Mouse (Mus musculus) adrenal gland, postnatal 4 days (tissue): ENCODE measurements around the gene Pgp. TPM values are rescaled to one million over a fixed set of nuclear protein-coding genes. Genes with fewer than 3 reads are reported as not detected.

Experiments
- DNase-seq, 2 experiments: peaks; one replicate each; pipeline ENCODE4 v3.0.0; 2021 to 2022; ENCODE audit warnings: low spot score in 2 of 2, mixed read lengths in 2 of 2
- total RNA-seq, 2 experiments: library from RNA; stranded (reverse); gene quantifications; 2 replicates each; pipeline ENCODE4 v1.2.3; 2021

The Pgp gene
- total RNA-seq, 2 experiments from 2014 or later = 44.6 to 46.4 TPM

DNA sequence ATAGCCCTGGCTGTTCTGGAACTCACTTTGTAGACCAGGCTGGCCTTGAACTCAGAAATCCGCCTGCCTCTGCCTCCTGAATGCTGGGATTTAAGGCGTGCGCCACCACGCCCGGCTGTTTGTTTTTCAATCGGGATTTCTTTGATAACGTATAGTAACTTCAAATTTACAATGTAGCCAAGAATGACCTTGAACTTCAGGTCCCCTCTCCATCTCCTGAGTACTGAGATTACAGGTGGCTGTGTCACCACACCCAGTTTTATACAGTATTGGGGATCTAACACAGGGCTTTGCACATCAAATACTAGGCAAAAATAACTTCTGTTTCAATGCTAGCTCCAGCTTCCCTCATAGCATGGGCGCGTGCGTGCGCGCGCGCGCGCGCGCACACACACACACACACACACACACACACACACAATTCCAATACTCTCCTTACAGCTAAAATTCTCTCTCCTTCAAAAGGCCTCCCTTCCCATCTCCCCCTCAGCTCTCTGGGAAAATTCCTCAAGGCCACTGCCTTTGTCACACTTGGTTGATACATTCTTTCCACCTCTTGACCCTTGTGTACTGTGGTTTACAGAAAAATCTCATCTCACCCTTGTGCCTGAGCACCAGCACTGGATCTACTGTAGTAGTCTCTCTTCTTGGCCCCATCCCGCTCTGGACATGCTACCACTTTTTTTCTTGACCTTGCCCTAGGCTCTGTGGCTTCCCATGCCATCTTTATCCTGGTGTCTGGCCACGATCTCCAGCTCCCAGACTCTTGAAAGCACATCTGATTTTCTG, 11.0 kb downstream of the Pgp start:
- no peak for DNase-seq

DNA sequence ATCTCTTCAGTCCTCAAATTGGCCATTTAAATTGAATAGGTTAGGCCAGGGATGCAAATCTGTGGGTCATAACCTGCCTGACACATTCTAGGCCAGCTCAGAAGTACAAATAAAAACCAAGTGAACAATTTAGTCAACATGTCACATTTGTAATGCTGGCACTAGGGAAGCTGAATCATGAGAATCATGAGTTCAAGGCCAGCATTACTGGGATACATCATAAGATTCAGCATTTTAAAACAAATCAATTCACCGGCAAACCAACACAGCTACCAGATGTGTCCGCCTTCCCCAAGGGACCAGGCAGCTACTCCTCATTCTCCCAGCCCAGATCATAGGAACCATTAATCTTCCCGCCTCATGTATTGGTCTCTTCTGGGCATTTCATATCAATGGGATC, 13.3 kb downstream of the Pgp start:
- DNase-seq = no peak

DNA sequence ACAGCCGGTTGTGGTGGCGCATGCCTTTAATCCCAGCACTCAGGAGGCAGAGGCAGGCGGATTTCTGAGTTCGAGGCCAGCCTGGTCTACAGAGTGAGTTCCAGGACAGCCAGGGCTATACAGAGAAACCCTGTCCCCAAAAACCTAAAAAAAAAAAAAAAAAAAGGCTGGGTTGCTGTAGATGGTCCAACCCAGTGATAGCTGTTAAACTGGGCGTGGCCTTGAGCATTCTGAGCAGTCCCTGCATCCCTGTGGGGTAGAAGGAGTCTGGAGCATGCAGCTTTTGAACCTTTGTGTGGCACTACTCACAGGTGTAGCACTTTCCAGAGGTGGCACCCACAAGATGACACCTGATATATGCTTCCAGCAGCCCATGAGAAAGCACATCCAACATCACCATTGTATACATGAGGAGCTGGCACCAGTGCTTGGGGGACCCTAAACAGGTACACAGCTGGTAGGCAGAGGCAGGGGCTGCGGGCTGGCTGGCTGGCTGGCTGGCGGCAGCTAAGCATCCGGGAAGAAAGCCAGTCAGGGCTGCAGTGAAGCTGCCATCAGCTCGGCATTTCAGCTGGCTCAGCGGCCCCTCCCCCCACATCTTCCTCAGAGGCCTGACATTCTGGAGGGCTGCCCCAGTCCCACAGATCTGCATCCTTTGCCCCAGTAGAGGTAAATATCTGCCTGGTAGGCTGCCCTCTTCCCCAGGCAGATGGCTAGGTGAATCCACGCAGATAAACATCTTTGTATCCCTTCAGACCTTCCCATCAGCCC, 15.1 kb downstream of the Pgp start:
- no peak for DNase-seq

- no peak for DNase-seq
Observed at GRCm38 (mm10) chr17:24488186-24488661, 18.0 kb downstream of the Pgp start, which contains the start of gene Caskin1. Gene Caskin1 (plus strand): TSS chr17:24488601.

GRCm38 (mm10) chr17:24488662-24489264, 18.6 kb downstream of the Pgp start:
- DNase-seq = no peak

GRCm38 (mm10) chr17:24489265-24490030, 19.3 kb downstream of the Pgp start:
- no peak for DNase-seq

DNA sequence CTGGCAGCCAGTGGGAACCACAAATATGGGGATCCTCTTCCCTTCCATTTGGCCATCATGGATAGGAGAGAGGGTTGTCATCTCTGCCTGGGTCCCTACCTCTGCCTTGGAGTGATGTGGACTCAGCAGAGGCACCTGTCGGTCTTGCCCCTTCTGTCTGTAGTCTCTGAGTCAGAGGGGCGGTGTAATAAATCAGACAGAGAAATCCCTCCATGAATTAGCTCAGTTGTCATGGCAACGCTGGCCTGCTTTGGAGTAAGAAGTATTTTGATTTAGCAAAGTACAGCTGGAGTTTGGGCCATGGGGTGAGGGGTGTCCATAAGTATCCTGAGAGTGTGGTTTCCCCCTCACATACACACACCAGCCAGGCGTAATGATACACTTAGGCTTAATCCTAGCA, 20.2 kb downstream of the Pgp start:
- DNase-seq = no peak

DNA sequence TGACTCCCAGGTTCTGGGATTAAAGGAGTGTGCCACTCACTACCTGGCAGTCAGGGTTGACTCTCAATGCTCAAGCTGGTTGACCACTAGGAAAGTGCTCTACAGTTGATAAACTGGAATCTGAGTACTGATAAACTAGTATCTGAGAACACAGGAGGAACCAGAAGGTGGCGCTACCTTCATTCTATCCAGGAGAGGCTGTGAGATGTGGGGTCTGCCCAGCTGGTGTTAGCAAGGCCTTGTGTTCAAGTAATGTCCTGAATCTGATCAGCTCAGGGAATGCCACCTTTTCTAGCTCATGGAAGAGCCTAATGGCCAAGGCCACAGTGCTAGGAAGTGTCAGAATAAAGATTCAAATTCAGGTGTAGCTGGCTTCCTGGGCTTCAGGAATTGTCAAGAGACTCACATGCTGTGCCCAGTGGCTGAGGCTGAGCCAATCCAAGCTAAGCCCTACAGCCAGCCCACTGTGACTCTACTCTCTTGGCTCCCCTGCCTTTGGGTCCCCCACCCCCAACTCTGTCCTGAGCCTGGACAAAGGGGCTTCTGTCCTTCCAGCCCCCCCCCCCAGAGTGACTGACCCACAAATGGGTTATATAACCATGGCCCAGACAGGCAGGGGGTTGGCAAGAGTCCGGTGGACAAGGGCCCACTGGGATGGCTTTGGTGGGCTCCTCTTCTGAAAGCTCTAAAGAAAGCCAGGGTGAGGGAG, 24.6 kb downstream of the Pgp start:
- DNase-seq = no peak

GRCm38 (mm10) chr17:24495443-24495842, 25.3 kb downstream of the Pgp start:
- no peak for DNase-seq

DNA sequence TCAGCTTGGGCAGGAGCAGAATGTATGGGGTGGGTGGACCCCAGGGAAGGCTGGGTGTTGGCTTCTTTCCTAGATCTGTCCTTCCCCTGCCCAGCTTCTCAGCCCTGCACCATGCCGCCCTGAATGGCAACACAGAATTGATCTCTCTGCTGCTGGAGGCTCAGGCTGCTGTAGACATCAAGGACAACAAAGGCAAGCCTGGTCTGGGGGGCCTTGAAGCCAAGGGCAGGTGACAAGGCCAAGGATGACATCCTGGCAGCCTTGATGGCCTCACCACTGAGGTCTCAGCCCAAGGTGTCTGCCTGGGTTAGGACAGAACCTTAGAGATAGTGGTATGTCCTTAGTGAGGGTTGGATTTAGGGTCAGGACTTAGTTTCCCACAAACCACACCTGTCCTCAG, 25.8 kb downstream of the Pgp start:
- no peak for DNase-seq

- no peak for DNase-seq
Observed at GRCm38 (mm10) chr17:24502208-24502607, 32.0 kb downstream of the Pgp start.

GRCm38 (mm10) chr17:24504085-24504484, 33.9 kb downstream of the Pgp start:
- DNase-seq = no peak

DNA sequence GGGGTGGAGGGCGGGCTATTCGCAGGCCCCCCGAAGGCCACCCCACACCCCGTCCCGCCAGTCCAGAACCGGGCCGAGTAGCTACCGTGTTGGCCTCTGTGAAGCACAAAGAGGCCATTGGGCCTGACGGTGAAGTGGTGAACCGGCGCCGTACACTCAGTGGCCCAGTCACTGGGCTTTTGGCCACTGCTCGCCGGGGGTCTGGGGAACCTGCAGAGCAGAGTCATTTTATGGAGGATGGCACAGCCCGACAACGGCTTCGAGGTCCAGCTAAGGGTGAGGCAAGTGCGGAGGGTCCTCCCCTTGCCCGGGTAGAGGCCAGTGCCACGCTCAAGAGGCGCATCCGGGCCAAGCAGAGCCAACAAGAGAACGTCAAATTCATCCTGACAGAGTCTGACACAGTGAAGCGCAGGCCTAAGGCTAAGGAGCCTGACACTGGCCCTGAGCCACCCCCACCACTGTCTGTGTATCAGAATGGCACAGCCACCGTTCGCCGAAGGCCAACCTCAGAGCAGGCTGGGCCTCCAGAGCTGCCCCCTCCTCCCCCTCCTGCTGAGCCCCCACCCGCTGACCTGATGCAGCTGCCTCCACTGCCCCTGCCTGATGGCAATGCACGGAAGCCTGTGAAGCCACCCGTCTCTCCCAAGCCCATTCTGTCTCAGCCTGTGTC, 35.2 kb downstream of the Pgp start:
- no peak for DNase-seq

DNA sequence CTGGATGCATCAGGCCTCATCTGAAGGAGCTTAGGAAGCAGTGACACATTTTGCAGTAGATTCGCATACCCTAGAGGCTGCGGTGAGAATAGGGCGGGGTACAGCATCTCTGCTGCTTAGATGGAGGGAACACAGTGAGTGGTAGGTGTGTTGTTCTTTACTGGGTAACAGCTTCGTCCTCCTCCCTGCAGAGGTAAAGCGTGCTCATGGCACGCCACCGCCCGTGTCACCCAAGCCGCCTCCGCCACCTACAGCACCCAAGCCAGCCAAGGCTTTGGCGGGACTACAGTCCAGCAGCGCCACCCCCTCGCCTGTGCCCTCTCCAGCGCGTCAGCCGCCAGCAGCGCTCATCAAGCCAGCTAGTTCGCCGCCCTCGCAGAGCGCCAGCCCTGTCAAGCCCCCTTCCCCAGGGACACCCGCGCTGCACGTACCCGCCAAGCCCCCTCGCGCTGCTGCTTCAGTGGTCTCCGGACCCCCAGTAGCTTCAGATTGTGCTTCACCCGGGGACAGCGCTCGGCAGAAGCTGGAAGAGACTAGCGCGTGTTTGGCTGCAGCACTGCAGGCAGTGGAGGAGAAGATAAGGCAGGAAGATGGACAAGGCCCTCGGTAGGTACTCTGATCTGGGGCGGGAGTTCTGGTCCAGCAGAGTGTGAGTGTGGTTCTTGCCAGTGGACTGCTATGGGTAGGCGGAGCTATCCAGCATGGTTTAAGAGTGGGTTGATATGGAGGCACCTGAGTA, 36.3 kb downstream of the Pgp start:
- no peak for DNase-seq

DNA sequence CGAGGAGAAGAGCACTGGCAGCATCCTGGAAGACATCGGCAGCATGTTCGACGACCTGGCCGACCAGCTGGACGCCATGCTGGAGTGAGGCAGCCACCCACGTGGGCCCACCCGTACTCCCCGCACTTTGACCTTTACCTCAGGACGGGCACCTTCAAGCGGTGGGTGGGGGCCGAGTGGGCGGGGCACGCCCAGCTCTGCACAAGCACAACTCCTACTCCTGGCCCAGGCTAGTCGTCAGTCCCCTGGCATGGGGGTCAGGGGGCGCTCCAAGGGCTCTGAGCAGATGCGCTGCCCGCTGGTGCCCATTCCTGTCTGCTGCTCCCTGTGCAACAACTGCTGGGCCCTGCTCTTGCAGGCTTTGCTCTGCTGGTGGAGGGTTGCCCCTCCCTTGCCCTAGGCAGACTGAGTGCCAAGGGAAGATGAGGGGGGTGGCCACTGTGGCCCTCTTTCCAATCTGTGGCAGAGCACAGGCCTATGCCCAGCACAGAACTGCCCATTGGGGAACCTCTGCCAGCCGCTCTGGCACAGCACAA, 37.0 kb downstream of the Pgp start:
- DNase-seq = no peak

DNA sequence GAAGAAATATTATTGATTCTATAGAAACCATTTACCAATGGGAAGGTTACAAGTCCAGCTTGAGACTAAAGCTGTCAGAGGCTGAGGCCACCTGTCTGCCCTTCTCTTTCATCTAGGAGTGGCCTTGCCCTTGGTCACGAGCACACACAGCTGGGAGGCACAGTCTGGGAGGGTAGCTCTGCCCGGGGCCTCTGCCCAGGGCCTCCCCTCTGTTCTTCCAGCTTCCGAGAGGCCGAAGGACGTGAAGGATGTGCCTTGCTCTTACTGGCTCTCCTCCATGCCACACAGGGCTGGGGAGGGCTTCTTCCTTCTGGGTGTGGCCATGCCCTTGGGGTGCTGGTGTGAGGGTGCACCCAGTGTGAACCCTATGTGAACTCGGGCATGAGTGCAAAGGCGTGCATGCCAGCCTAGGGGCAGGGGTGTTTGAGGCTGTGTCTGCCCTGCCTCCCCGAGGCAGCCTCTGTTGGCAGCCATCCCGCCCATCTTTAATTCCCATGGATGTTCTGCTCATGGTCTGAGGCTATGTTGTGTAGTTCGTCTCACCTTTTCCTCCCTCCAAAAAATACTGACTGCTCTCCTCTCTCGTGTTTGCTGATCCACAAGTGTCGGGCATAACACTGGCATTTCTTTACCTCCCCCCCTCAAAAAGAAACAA, 37.7 kb downstream of the Pgp start:
- no peak for DNase-seq

GRCm38 (mm10) chr17:24513609-24514008, 43.4 kb downstream of the Pgp start:
- DNase-seq = no peak
